Mouse (Mus musculus): ENCODE results near the gene Taar7a. TPM values are rescaled to one million over a fixed set of nuclear protein-coding genes. Genes with fewer than 3 reads are reported as not detected.

The Taar7a gene
- polyA plus RNA-seq, 1 experiment from 2014 or later = not detected

- WGBS = 96% methylated on average over 13 of the region's 13 CpGs
- H3K9ac ChIP-seq (ENCODE audit: low read length) = no peak within 1 kb of the TSS
- no peaks in the 10 kb centered on the region for H3K27me3 ChIP-seq (replicated peaks; ENCODE audit: control insufficient read depth, insufficient read depth, low read length)
- no peak within 1 kb of the TSS for H3K4me2 ChIP-seq (ENCODE audit: low read length)
- H3K36me3 ChIP-seq (ENCODE audit: control insufficient read depth, insufficient read depth, low read length) = no peaks in the 10 kb centered on the region
- ATAC-seq (replicated peaks; ENCODE audit: low FRiP score, low TSS enrichment, low read depth) = no peak
- no peak within 1 kb of the TSS for H3K4me3 ChIP-seq (ENCODE audit: low read depth, low read length)
- DNase-seq (ENCODE audit: low spot score) = no peak
- H3K27ac ChIP-seq (ENCODE audit: low read depth) = no peak within 1 kb of the TSS
- H3K9me3 ChIP-seq (ENCODE audit: control insufficient read depth, low read length) = no peaks in the 10 kb centered on the region
- H3K4me1 ChIP-seq (replicated peaks; ENCODE audit: control insufficient read depth, insufficient read depth, low read length) = no peaks in the 10 kb centered on the region
Measured at GRCm38 (mm10) chr10:23960444-23960915, 32.8 kb downstream of the Taar7a start, which contains the start of gene Taar4. Gene Taar4 (plus strand): TSS chr10:23960494.

- Histone ChIP-seq H3K27ac (ENCODE audit: low read depth) (no peak overlapping the region), H3K9ac (ENCODE audit: low read length) (no peak overlapping the region), H3K4me3 (ENCODE audit: low read depth, low read length) (no peak overlapping the region), H3K27me3 (replicated peaks; ENCODE audit: control insufficient read depth, insufficient read depth, low read length) (no peaks in the 10 kb centered on the region), H3K9me3 (ENCODE audit: control insufficient read depth, low read length) (no peaks in the 10 kb centered on the region), H3K36me3 (ENCODE audit: control insufficient read depth, insufficient read depth, low read length) (no peaks in the 10 kb centered on the region), H3K4me2 (ENCODE audit: low read length) (no peak overlapping the region), H3K4me1 (replicated peaks; ENCODE audit: control insufficient read depth, insufficient read depth, low read length) (no peaks in the 10 kb centered on the region)
- DNase-seq (ENCODE audit: low spot score) (no peak), ATAC-seq (replicated peaks; ENCODE audit: low FRiP score, low TSS enrichment, low read depth) (no peak)
- 48% methylated on average over 3 of the region's 3 CpGs for WGBS
Measured at GRCm38 (mm10) chr10:23959071-23959470, 34.2 kb downstream of the Taar7a start.

GRCm38 (mm10) chr10:23951714-23952113 is 41.6 kb downstream of the Taar7a start:
- no peak for DNase-seq (ENCODE audit: low spot score)
- WGBS = 84% methylated on average over 6 of the region's 6 CpGs
- H3K9ac ChIP-seq (ENCODE audit: low read length) = no peak overlapping the region

GRCm38 (mm10) chr10:23949508-23950005 is 43.7 kb downstream of the Taar7a start, which contains the start of gene Taar3:
Gene Taar3 (plus strand): TSS chr10:23949558.
- Histone ChIP-seq H3K9ac (ENCODE audit: low read length) (no peak within 1 kb of the TSS), H3K4me1 (replicated peaks; ENCODE audit: control insufficient read depth, insufficient read depth, low read length) (no peaks in the 10 kb centered on the region), H3K4me3 (ENCODE audit: low read depth, low read length) (no peak within 1 kb of the TSS), H3K27ac (ENCODE audit: low read depth) (no peak within 1 kb of the TSS), H3K9me3 (ENCODE audit: control insufficient read depth, low read length) (no peaks in the 10 kb centered on the region), H3K4me2 (ENCODE audit: low read length) (no peak within 1 kb of the TSS), H3K27me3 (replicated peaks; ENCODE audit: control insufficient read depth, insufficient read depth, low read length) (no peaks in the 10 kb centered on the region), H3K36me3 (ENCODE audit: control insufficient read depth, insufficient read depth, low read length) (no peaks in the 10 kb centered on the region)
- WGBS = 89% methylated on average over 16 of the region's 16 CpGs
- ATAC-seq (replicated peaks; ENCODE audit: low FRiP score, low TSS enrichment, low read depth) (no peak), DNase-seq (ENCODE audit: low spot score) (no peak)

More at GRCm38 (mm10) chr10:23951714-23952113, 41.6 kb downstream of the Taar7a start:
- no peak for ATAC-seq (replicated peaks; ENCODE audit: low FRiP score, low TSS enrichment, low read depth)
- Histone ChIP-seq H3K4me3 (ENCODE audit: low read depth, low read length) (no peak overlapping the region), H3K9me3 (ENCODE audit: control insufficient read depth, low read length) (no peaks in the 10 kb centered on the region), H3K4me2 (ENCODE audit: low read length) (no peak overlapping the region), H3K27ac (ENCODE audit: low read depth) (no peak overlapping the region), H3K27me3 (replicated peaks; ENCODE audit: control insufficient read depth, insufficient read depth, low read length) (no peaks in the 10 kb centered on the region), H3K4me1 (replicated peaks; ENCODE audit: control insufficient read depth, insufficient read depth, low read length) (no peaks in the 10 kb centered on the region), H3K36me3 (ENCODE audit: control insufficient read depth, insufficient read depth, low read length) (no peaks in the 10 kb centered on the region)

- no peak overlapping the region for H3K9ac ChIP-seq (ENCODE audit: low read length)
Measured at GRCm38 (mm10) chr10:23948026-23948425, 45.3 kb downstream of the Taar7a start.

GRCm38 (mm10) chr10:23942465-23942864 is 50.8 kb downstream of the Taar7a start:
- Histone ChIP-seq H3K4me2 (ENCODE audit: low read length) (no peak overlapping the region), H3K4me1 (replicated peaks; ENCODE audit: control insufficient read depth, insufficient read depth, low read length) (no peaks in the 10 kb centered on the region), H3K9me3 (ENCODE audit: control insufficient read depth, low read length) (no peaks in the 10 kb centered on the region), H3K36me3 (ENCODE audit: control insufficient read depth, insufficient read depth, low read length) (no peaks in the 10 kb centered on the region), H3K27ac (ENCODE audit: low read depth) (no peak overlapping the region), H3K9ac (ENCODE audit: low read length) (no peak overlapping the region), H3K27me3 (replicated peaks; ENCODE audit: control insufficient read depth, insufficient read depth, low read length) (no peaks in the 10 kb centered on the region), H3K4me3 (ENCODE audit: low read depth, low read length) (no peak overlapping the region)
- ATAC-seq (replicated peaks; ENCODE audit: low FRiP score, low TSS enrichment, low read depth) = no peak
- no peak for DNase-seq (ENCODE audit: low spot score)
- WGBS = 73% methylated on average over 5 of the region's 5 CpGs

More at GRCm38 (mm10) chr10:23948026-23948425, 45.3 kb downstream of the Taar7a start:
- H3K36me3 ChIP-seq (ENCODE audit: control insufficient read depth, insufficient read depth, low read length) = no peaks in the 10 kb centered on the region
- ATAC-seq (replicated peaks; ENCODE audit: low FRiP score, low TSS enrichment, low read depth) = no peak
- no peaks in the 10 kb centered on the region for H3K9me3 ChIP-seq (ENCODE audit: control insufficient read depth, low read length)
- WGBS = 56% methylated on average over 7 of the region's 7 CpGs
- no peak overlapping the region for H3K4me3 ChIP-seq (ENCODE audit: low read depth, low read length)
- no peak overlapping the region for H3K27ac ChIP-seq (ENCODE audit: low read depth)
- no peak overlapping the region for H3K4me2 ChIP-seq (ENCODE audit: low read length)
- no peak for DNase-seq (ENCODE audit: low spot score)
- H3K27me3 ChIP-seq (replicated peaks; ENCODE audit: control insufficient read depth, insufficient read depth, low read length) = no peaks in the 10 kb centered on the region
- no peaks in the 10 kb centered on the region for H3K4me1 ChIP-seq (replicated peaks; ENCODE audit: control insufficient read depth, insufficient read depth, low read length)

Other genes with a start within 250 kb of the Taar7a start
- gene Rps12, start 206.2 kb downstream of the Taar7a start, polyA plus RNA-seq (2014; fragmentation: Nextera tagmentation; extraction: Ambion mirVana) = 270 and 302 TPM in 2 replicates
- 16.3 and 17.8 TPM in 2 replicates for gene Slc18b1, start 196.5 kb downstream of the Taar7a start, polyA plus RNA-seq (2014; fragmentation: Nextera tagmentation; extraction: Ambion mirVana)
- gene Vnn3, start 142.0 kb downstream of the Taar7a start, polyA plus RNA-seq (2014; fragmentation: Nextera tagmentation; extraction: Ambion mirVana) = 0.12 TPM in 1 of 2 replicates, not detected in the other
- 2.6 and 2.9 TPM in 2 replicates for gene Vnn1, start 98.8 kb downstream of the Taar7a start, polyA plus RNA-seq (2014; fragmentation: Nextera tagmentation; extraction: Ambion mirVana)
- not detected in 2 replicates for gene Taar1, start 73.1 kb downstream of the Taar7a start, polyA plus RNA-seq (2014; fragmentation: Nextera tagmentation; extraction: Ambion mirVana)
- gene Taar2, start 54.9 kb downstream of the Taar7a start, polyA plus RNA-seq (2014; fragmentation: Nextera tagmentation; extraction: Ambion mirVana) = 0.42 TPM in 1 of 2 replicates, not detected in the other
- gene Taar3, start 43.9 kb downstream of the Taar7a start, polyA plus RNA-seq (2014; fragmentation: Nextera tagmentation; extraction: Ambion mirVana) = not detected in 2 replicates
- not detected in 2 replicates for gene Taar4, start 33.0 kb downstream of the Taar7a start, polyA plus RNA-seq (2014; fragmentation: Nextera tagmentation; extraction: Ambion mirVana)
- not detected in 2 replicates for gene Taar5, start 22.8 kb downstream of the Taar7a start, polyA plus RNA-seq (2014; fragmentation: Nextera tagmentation; extraction: Ambion mirVana)
- not detected in 2 replicates for gene Taar6, start 7.8 kb downstream of the Taar7a start, polyA plus RNA-seq (2014; fragmentation: Nextera tagmentation; extraction: Ambion mirVana)
- not detected in 2 replicates for gene Taar7b, start 6.5 kb upstream of the Taar7a start, polyA plus RNA-seq (2014; fragmentation: Nextera tagmentation; extraction: Ambion mirVana)
- not detected in 2 replicates for gene Taar7d, start 33.7 kb upstream of the Taar7a start, polyA plus RNA-seq (2014; fragmentation: Nextera tagmentation; extraction: Ambion mirVana)
- gene Taar7e, start 44.1 kb upstream of the Taar7a start, polyA plus RNA-seq (2014; fragmentation: Nextera tagmentation; extraction: Ambion mirVana) = not detected in 2 replicates
- gene Taar7f, start 56.0 kb upstream of the Taar7a start, polyA plus RNA-seq (2014; fragmentation: Nextera tagmentation; extraction: Ambion mirVana) = not detected in 2 replicates
- not detected in 2 replicates for gene Taar8a, start 83.0 kb upstream of the Taar7a start, polyA plus RNA-seq (2014; fragmentation: Nextera tagmentation; extraction: Ambion mirVana)
- not detected in 2 replicates for gene Taar8b, start 98.8 kb upstream of the Taar7a start, polyA plus RNA-seq (2014; fragmentation: Nextera tagmentation; extraction: Ambion mirVana)
- gene Taar8c, start 108.4 kb upstream of the Taar7a start, polyA plus RNA-seq (2014; fragmentation: Nextera tagmentation; extraction: Ambion mirVana) = not detected in 2 replicates
- gene Taar9, start 116.1 kb upstream of the Taar7a start, polyA plus RNA-seq (2014; fragmentation: Nextera tagmentation; extraction: Ambion mirVana) = not detected in 2 replicates
- gene Stx7, start 155.8 kb upstream of the Taar7a start, polyA plus RNA-seq (2014; fragmentation: Nextera tagmentation; extraction: Ambion mirVana) = 91.8 and 100 TPM in 2 replicates
- gene Moxd1, start 230.0 kb upstream of the Taar7a start, polyA plus RNA-seq (2014; fragmentation: Nextera tagmentation; extraction: Ambion mirVana) = 19.2 and 23.2 TPM in 2 replicates

Data from intestine, embryonic 14.5 days (tissue).